Mouse (Mus musculus) heart, embryonic 15.5 days (tissue): Measurements from ENCODE around the gene G6pc2. TPM values are rescaled to one million over a fixed set of nuclear protein-coding genes. Genes with fewer than 3 reads are reported as not detected.

Experiments used
- ATAC-seq: fragments of 200-750 bp; cut with Nextera tagmentation; replicated peaks from 2 replicates; pipeline ENCODE4 v1.8.0; 2017; ENCODE audit warnings: low read depth, moderate TSS enrichment; ENCODE audit not compliant: insufficient number of reproducible peaks, insufficient read depth, low FRiP score
- H3K27ac ChIP-seq: fragments of 300-500 bp; sonication (generic); 2 replicates; pipeline ENCODE4 v1.5.1; 2015; ENCODE audit warnings: mild to moderate bottlenecking, inconsistent platforms
- H3K27me3 ChIP-seq: fragments of 300-500 bp; sonication (generic); 2 replicates; pipeline ENCODE4 v1.6.1; 2015; ENCODE audit warnings: inconsistent platforms
- H3K36me3 ChIP-seq: fragments of 300-500 bp; sonication (generic); 2 replicates; pipeline ENCODE4 v1.6.1; 2015; ENCODE audit warnings: mild to moderate bottlenecking, inconsistent platforms
- H3K4me1 ChIP-seq: fragments of 300-500 bp; sonication (generic); replicated peaks from 2 replicates; pipeline ENCODE4 v1.6.1; 2015; ENCODE audit warnings: inconsistent platforms
- H3K4me2 ChIP-seq: fragments of 300-500 bp; sonication (generic); 2 replicates; pipeline ENCODE4 v1.6.1; 2015; ENCODE audit warnings: inconsistent platforms, mild to moderate bottlenecking, moderate library complexity
- H3K4me3 ChIP-seq: fragments of 300-500 bp; sonication (generic); 2 replicates; pipeline ENCODE4 v1.5.1; 2015; ENCODE audit warnings: mild to moderate bottlenecking, inconsistent platforms
- H3K9ac ChIP-seq: fragments of 300-500 bp; sonication (generic); 2 replicates; pipeline ENCODE4 v1.6.1; 2015; ENCODE audit warnings: mild to moderate bottlenecking, inconsistent platforms
- H3K9me3 ChIP-seq: fragments of 300-500 bp; sonication (generic); replicated peaks from 2 replicates; pipeline ENCODE4 v1.6.1; 2016; ENCODE audit warnings: inconsistent platforms
- WGBS: fragments of 180-500 bp; shearing (Covaris S2); methylation state at CpG from one replicate; pipeline ENCODE4 v1.1.7; 2015; ENCODE audit warnings: mixed read lengths; 5-methylcytosine and 5-hydroxymethylcytosine counted together
- polyA plus RNA-seq: library from polyadenylated mRNA; unstranded; fragments of >200 nt; fragmentation: Nextera tagmentation; extraction: Ambion mirVana; gene quantifications from 2 replicates; pipeline ENCODE4 v1.2.1, GENCODE M21; 2015

Gene G6pc2
- polyA plus RNA-seq, 1 experiment from 2014 or later: not detected

DNA sequence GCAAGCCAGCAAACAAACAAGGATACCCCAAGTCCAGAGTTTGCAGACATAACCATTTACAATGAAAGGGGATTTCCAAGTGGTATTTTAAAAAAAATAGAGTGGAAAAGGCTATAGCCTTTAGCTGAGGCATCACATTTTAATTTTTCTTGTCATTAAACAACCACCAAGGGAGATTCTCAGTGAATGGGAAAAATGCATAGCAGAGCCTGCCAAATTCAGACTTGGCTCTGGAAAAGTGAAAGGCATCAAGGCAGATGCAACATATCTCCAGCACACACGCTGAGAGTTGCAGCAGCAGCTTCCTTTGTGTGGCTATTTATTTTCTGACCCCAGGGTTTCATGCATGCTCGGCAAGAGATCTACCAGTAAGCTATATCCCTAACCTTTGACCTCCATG, 34.1 kb downstream of the G6pc2 start:
- no peaks in the 10 kb centered on the region for H3K9me3 ChIP-seq
- no peak overlapping the region for H3K27ac ChIP-seq
- H3K4me2 ChIP-seq: no peak overlapping the region
- no peak overlapping the region for H3K4me3 ChIP-seq
- ATAC-seq: no peak
- 42% methylated on average over 2 of the region's 2 CpGs for WGBS
- no peaks in the 10 kb centered on the region for H3K4me1 ChIP-seq
- no peaks in the 10 kb centered on the region for H3K27me3 ChIP-seq
- H3K36me3 ChIP-seq: no peaks in the 10 kb centered on the region
- no peak overlapping the region for H3K9ac ChIP-seq

DNA sequence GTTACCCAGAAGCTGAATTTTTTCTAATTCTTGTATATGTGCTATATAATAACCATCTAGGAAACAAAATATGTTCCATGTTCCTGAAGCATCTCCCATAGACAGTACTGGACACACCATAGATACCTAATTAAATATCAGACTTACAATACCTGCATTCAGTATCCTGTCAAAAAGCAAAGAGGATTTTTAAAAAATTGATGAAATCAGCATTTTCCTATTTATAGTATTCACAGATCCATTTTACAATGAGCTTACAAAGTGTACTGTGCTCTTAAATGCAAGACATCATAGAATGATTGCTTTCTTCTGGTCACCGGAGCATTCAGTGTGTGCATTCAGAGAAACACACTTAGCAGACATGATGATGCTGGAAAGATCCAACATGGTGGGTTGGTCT, 36.2 kb downstream of the G6pc2 start:
- H3K4me3 ChIP-seq: no peak overlapping the region
- no peaks in the 10 kb centered on the region for H3K9me3 ChIP-seq
- ATAC-seq: no peak
- no peak overlapping the region for H3K4me2 ChIP-seq
- no peaks in the 10 kb centered on the region for H3K36me3 ChIP-seq
- WGBS: 88% methylated on average over 1 of the region's 1 CpGs
- H3K4me1 ChIP-seq: no peaks in the 10 kb centered on the region
- no peak overlapping the region for H3K27ac ChIP-seq
- no peaks in the 10 kb centered on the region for H3K27me3 ChIP-seq
- H3K9ac ChIP-seq: no peak overlapping the region

DNA sequence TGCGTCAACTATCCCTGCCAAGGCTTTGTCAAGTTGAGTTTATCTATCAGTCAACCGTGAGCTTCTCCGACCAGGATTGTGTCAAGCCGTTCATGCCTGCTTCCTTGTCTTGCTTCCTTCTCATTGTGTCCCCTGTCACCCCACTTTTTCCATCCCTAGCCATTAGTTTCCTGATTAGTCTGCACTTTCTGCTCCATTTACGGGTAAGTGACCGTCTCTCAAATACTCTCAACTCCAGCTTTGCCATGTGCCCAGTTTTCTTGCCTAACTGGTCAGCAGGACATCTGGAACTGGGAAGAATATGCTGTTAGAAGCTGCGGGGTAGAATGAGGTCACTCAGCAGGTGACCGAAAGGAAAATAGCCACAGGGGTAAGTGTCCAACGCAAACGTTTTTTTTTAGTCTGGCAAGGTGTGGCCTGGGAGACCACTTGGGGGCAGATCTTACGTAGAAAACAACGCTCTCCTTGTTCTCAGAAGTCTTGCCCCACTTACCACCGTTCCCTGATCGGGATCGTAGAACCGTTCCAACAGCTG, 37.4 kb downstream of the G6pc2 start:
- WGBS: 63% methylated on average over 16 of the region's 16 CpGs
- H3K27me3 ChIP-seq: no peaks in the 10 kb centered on the region
- H3K9ac ChIP-seq: no peak overlapping the region
- no peaks in the 10 kb centered on the region for H3K9me3 ChIP-seq
- H3K4me3 ChIP-seq: no peak overlapping the region
- H3K36me3 ChIP-seq: no peaks in the 10 kb centered on the region
- H3K4me2 ChIP-seq: no peak overlapping the region
- ATAC-seq: no peak
- H3K27ac ChIP-seq: no peak overlapping the region
- no peaks in the 10 kb centered on the region for H3K4me1 ChIP-seq

DNA sequence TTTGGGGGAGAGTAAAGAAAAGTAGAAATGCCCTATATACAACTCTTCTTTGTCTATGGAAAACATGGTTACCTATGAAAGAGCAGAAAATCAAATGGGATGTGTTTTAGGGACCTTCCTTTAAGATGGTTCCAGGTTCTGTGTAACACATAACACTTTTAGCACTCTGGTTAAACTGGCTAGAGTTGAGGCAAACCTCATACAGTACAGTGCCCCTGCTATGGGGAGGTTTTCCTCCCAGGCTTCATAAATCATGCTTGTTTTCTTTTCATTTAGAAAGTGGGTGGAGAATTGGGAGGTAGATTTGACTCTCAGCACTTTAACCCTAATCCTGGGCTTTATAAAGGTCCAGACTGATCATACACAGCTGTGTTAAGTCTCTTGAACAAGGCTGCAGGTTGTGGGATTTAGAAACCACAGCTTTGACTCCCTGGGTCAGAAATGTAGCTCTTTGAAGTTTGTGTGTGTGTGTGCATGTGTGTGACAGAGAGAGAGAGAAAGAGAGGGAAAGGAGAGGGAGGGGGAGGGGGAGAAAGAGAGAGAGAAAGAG, 53.3 kb downstream of the G6pc2 start:
- Histone ChIP-seq H3K9me3 (no peaks in the 10 kb centered on the region), H3K36me3 (no peaks in the 10 kb centered on the region), H3K9ac (no peak overlapping the region), H3K27ac (no peak overlapping the region), H3K4me2 (no peak overlapping the region), H3K4me1 (no peaks in the 10 kb centered on the region), H3K27me3 (no peaks in the 10 kb centered on the region), H3K4me3 (no peak overlapping the region)
- no peak for ATAC-seq

DNA sequence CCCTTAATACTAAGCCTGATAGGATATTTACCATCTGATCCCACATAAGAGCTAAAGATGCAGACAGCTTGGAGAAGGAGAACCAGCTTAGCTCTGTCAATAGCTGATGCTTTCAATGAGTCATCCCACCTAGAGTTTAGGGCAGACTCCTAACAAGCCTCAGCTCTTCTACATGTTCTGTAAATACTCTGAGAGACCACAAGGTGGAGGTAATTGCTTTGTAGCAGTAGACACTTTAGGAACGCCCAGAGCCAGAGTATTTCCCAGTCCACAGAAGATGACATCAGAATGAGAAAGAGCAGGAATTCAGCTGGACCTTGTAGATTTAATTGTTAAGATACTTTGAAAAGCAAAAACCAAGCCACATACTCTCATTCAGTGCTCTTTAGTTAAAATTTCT, 65.0 kb downstream of the G6pc2 start:
- Histone ChIP-seq H3K9me3 (no peaks in the 10 kb centered on the region), H3K9ac (no peak overlapping the region), H3K4me3 (no peak overlapping the region), H3K4me1 (no peaks in the 10 kb centered on the region), H3K27ac (no peak overlapping the region), H3K36me3 (no peaks in the 10 kb centered on the region), H3K27me3 (no peaks in the 10 kb centered on the region), H3K4me2 (no peak overlapping the region)
- no peak for ATAC-seq
- 3% methylated on average over 1 of the region's 1 CpGs for WGBS

Other genes starting within 250 kb of the G6pc2 start
- gene Nostrin, start 75.3 kb upstream of the G6pc2 start, polyA plus RNA-seq: 3.7 and 4.5 TPM in 2 replicates
- 126 and 133 TPM in 2 replicates for gene Spc25, start 4.9 kb upstream of the G6pc2 start, polyA plus RNA-seq
- 0.13 TPM in 1 of 2 replicates, not detected in the other for gene Abcb11, start 131.5 kb downstream of the G6pc2 start, polyA plus RNA-seq
- 0.04 and 0.10 TPM in 2 replicates for gene Dhrs9, start 169.4 kb downstream of the G6pc2 start, polyA plus RNA-seq